ENCODE assay signal across 9 mouse cellular contexts in the genomic region with DNA sequence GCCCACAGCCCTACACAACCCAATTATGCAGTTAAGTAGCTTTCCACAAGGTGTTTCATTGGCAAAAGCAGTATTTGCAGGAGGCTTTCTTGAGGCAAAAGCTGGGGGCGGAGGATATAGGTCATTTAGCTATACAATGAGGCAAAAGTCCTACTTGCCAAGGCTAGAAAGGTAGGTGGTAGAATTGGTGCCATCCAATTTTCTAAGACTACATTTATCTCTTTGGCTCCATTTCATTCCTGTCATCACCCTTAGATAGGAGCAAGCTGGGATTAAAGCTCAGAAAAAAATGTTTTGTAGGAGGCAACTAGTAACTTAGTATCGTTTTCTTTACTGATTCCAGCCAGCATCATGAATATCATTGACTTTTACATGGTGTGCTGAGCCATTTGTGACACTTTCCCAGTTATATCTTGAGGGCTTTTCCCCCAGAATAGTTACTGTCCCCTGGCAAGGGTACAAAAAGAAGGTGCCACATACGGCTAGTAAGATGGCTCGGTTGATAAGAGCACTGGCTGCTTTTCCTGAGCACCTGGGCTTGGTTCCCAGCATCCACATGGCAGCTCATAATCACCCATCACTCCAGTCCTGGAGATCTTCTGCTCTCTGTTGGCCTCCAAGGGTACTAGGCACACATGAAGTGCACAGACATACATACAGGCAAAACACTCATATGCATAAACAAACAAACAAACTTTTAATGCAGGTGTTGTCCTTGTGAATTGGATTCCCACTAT.
"Had no signal": no experiment of that assay in that cellular context is flagged by ENCODE, and none has a peak within 500 bp of the region (broad histone marks: within the 10 kb centered on the region; RNA-seq: fewer than 3 reads in every experiment).

No protein-coding gene starts in this region.

- H3K4me2 ChIP-seq: limb, embryonic 13.5 days; midbrain, embryonic 12.5 days; stomach, embryonic 15.5 days had no signal

- H3K4me3 ChIP-seq: limb, embryonic 13.5 days; midbrain, embryonic 12.5 days; stomach, embryonic 15.5 days had no signal

- ATAC-seq: midbrain, embryonic 16.5 days had no signal

- H3K9ac ChIP-seq: limb, embryonic 13.5 days; liver, embryonic 14.5 days; midbrain, embryonic 12.5 days; stomach, embryonic 15.5 days had no signal

- H3K27ac ChIP-seq: limb, embryonic 13.5 days; liver, embryonic 14.5 days; midbrain, embryonic 12.5 days; stomach, embryonic 15.5 days had no signal

- DNase-seq: kidney, adult 18-20 months; kidney, postnatal 14 days; lung, adult 18-20 months; thymus, postnatal 4 days had no signal

- H3K36me3 ChIP-seq: limb, embryonic 13.5 days; midbrain, embryonic 12.5 days; stomach, embryonic 15.5 days had no signal

- H3K27me3 ChIP-seq: limb, embryonic 13.5 days; midbrain, embryonic 12.5 days; stomach, embryonic 15.5 days had no signal

- H3K9me3 ChIP-seq: limb, embryonic 13.5 days; midbrain, embryonic 12.5 days; stomach, embryonic 15.5 days had no signal

- H3K4me1 ChIP-seq: midbrain, embryonic 12.5 days; stomach, embryonic 15.5 days had no signal
